Comparison of ENCODE assay signal across 8 mouse cellular contexts in the genomic region with DNA sequence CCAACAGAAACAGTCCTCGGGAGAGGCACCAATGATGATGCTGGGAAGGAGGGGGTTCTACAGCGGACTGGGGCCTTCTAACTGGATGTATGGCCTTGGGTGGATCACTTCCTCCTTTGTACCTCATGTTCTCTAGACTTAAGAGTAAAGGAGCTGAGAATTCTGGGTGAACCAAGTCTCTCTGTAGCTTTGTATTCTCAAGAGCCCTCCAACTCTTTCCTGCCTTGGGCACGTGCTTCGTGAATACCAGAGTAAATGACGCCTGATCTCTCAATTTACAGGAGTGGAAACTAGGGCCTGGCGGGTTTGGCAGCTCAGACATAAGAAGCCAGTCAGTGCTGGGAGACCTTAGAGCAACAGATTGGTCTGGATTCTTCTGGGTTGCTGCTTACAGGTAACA. TPM values are rescaled to one million over a fixed set of nuclear protein-coding genes. Genes with fewer than 3 reads are reported as not detected.
DNase-seq lines count a peak whose midpoint lies in the region; ATAC-seq and TF ChIP-seq lines count a peak whose summit lies in the region.

No protein-coding gene starts in this region.

- peak overlapping the region; percentile 74 for H3K9ac ChIP-seq in forebrain, embryonic 13.5 days
- peak overlapping the region; percentile 86 for H3K9ac ChIP-seq in liver, adult 2 months (ENCODE audit: low read depth, low read length)

- no peak for TF ChIP-seq CTCF in liver, adult 2 months (IDR thresholded peaks at IDR 0.05; ENCODE audit: low read depth, low read length)
- no peak for TF ChIP-seq CTCF in small intestine, adult 2 months (IDR thresholded peaks at IDR 0.05; ENCODE audit: extremely low read depth, insufficient read length, insufficient replicate concordance, low read depth, low read length)

- 34% methylated on average over 6 of the region's 6 CpGs for WGBS in forebrain, embryonic 13.5 days
- 55% methylated on average over 6 of the region's 6 CpGs for WGBS in liver, adult 2 months
- 19% methylated on average over 6 of the region's 6 CpGs for WGBS in small intestine, adult 2 months

- H3K9me3 ChIP-seq in forebrain, embryonic 13.5 days (replicated peaks): no peaks in the 10 kb centered on the region

- no peak overlapping the region for H3K27ac ChIP-seq in forebrain, embryonic 13.5 days
- peak overlapping the region; percentile 79; the same call in 1 of the 2 replicates for H3K27ac ChIP-seq in liver, adult 2 months (replicated peaks; ENCODE audit: insufficient read depth, low read depth, low read length)
- H3K27ac ChIP-seq in small intestine, adult 2 months (ENCODE audit: insufficient read depth, low read depth, low read length): peak overlapping the region; percentile 65; the same call in 1 of the 2 replicates

- H3K79me2 ChIP-seq in liver, adult 2 months (ENCODE audit: control insufficient read depth, insufficient read depth, low read length): peaks cover 4% of the 10 kb centered on the region; the same call in 1 of the 2 replicates

- H3K36me3 ChIP-seq in forebrain, embryonic 13.5 days (ENCODE audit: poor library complexity, severe bottlenecking): peaks cover 32% of the 10 kb centered on the region
- H3K36me3 ChIP-seq in liver, adult 2 months (ENCODE audit: control insufficient read depth, insufficient read depth, low read length): peaks cover 2% of the 10 kb centered on the region; the same call in 1 of the 2 replicates
- H3K36me3 ChIP-seq in small intestine, adult 2 months (ENCODE audit: control insufficient read depth, insufficient read depth, low read length): peaks cover 5% of the 10 kb centered on the region

- peak overlapping the region; percentile 82 for H3K4me3 ChIP-seq in forebrain, embryonic 13.5 days
- H3K4me3 ChIP-seq in liver, adult 2 months (ENCODE audit: insufficient read depth, low read depth, low read length): peak overlapping the region; percentile 79
- H3K4me3 ChIP-seq in small intestine, adult 2 months (ENCODE audit: low read depth, low read length): peak overlapping the region; percentile 80

- peak overlapping the region; percentile 86 for H3K4me2 ChIP-seq in forebrain, embryonic 13.5 days

- no peak for TF ChIP-seq POLR2A in liver, adult 2 months (IDR thresholded peaks at IDR 0.05; ENCODE audit: extremely low read depth, insufficient read depth, low read length)
- TF ChIP-seq POLR2A in small intestine, adult 2 months (IDR thresholded peaks at IDR 0.05; ENCODE audit: low read depth, low read length): no peak

- H3K4me1 ChIP-seq in forebrain, embryonic 13.5 days: peaks cover 33% of the 10 kb centered on the region
- H3K4me1 ChIP-seq in liver, adult 2 months (ENCODE audit: control insufficient read depth, insufficient read depth, low read length): peaks cover 7% of the 10 kb centered on the region
- H3K4me1 ChIP-seq in small intestine, adult 2 months (ENCODE audit: control insufficient read depth, insufficient read depth, insufficient read length, low read length): peaks cover 9% of the 10 kb centered on the region

- H3K27me3 ChIP-seq in forebrain, embryonic 13.5 days: no peaks in the 10 kb centered on the region
- H3K27me3 ChIP-seq in liver, adult 2 months (ENCODE audit: control insufficient read depth, insufficient read depth, low read length): no peaks in the 10 kb centered on the region
- H3K27me3 ChIP-seq in small intestine, adult 2 months (ENCODE audit: control insufficient read depth, insufficient read depth, low read length): no peaks in the 10 kb centered on the region

- no peak for ATAC-seq in forebrain, embryonic 13.5 days

- peak; percentile 31 for DNase-seq in kidney, adult 11 months
- DNase-seq in kidney, adult 8-10 months: no peak
- DNase-seq in NIH3T3 (ENCODE audit: low read depth): peak; percentile 50
- DNase-seq in liver, adult 2 months (ENCODE audit: extremely low read depth, low read depth, low spot score): no peak
- DNase-seq in right cerebral cortex, postnatal 14 days: no peak
- no peak for DNase-seq in cerebellum, postnatal 14 days

RNA-seq across cellular contexts. Expression of gene Chchd4, which starts 1.0 kb away (rescaled TPM):
- polyA plus RNA-seq in forebrain, embryonic 13.5 days (2015; fragmentation: Nextera tagmentation; extraction: Ambion mirVana): 27.3 and 30.7 TPM in 2 replicates
- 4.2 and 5.4 TPM in 2 replicates for total RNA-seq in liver, adult 2 months (2014; rRNA removed)
- 4.2 and 4.5 TPM in 2 replicates for polyA plus RNA-seq in liver, adult 2 months (2012; rRNA removed)
- polyA plus RNA-seq in small intestine, adult 2 months (2012; rRNA removed): 4.3 and 6.2 TPM in 2 replicates

RNA-seq across cellular contexts. Expression of gene Tmem43, which starts 1.2 kb away (rescaled TPM):
- 48.3 and 56.8 TPM in 2 replicates for polyA plus RNA-seq in forebrain, embryonic 13.5 days (2015; fragmentation: Nextera tagmentation; extraction: Ambion mirVana)
- total RNA-seq in liver, adult 2 months (2014; rRNA removed): 4.5 and 7.6 TPM in 2 replicates
- 8.2 and 9.4 TPM in 2 replicates for polyA plus RNA-seq in liver, adult 2 months (2012; rRNA removed)
- 12.6 and 38.8 TPM in 2 replicates for polyA plus RNA-seq in small intestine, adult 2 months (2012; rRNA removed)

RNA-seq across cellular contexts. Expression of gene Xpc, which starts 43.4 kb away (rescaled TPM):
- 18.6 and 20.5 TPM in 2 replicates for polyA plus RNA-seq in forebrain, embryonic 13.5 days (2015; fragmentation: Nextera tagmentation; extraction: Ambion mirVana)
- 12.4 and 12.6 TPM in 2 replicates for total RNA-seq in liver, adult 2 months (2014; rRNA removed)
- polyA plus RNA-seq in liver, adult 2 months (2012; rRNA removed): 4.5 and 5.6 TPM in 2 replicates
- polyA plus RNA-seq in small intestine, adult 2 months (2012; rRNA removed): 1.7 and 4.2 TPM in 2 replicates

RNA-seq across cellular contexts. Expression of gene Lsm3, which starts 43.4 kb away (rescaled TPM):
- polyA plus RNA-seq in forebrain, embryonic 13.5 days (2015; fragmentation: Nextera tagmentation; extraction: Ambion mirVana): 273 and 275 TPM in 2 replicates
- 11.5 and 19.6 TPM in 2 replicates for total RNA-seq in liver, adult 2 months (2014; rRNA removed)
- 3.2 and 3.5 TPM in 2 replicates for polyA plus RNA-seq in liver, adult 2 months (2012; rRNA removed)
- polyA plus RNA-seq in small intestine, adult 2 months (2012; rRNA removed): 7.7 and 12.5 TPM in 2 replicates

Comparison
In these comparisons a context has a peak if more than half of its experiments do, and no peak if none do; other contexts are left out.
1. DNase-seq: peak in kidney, adult 11 months (single experiment) and NIH3T3 (single experiment); none in kidney, adult 8-10 months (0 of 2), liver, adult 2 months (single experiment), right cerebral cortex, postnatal 14 days (single experiment) and cerebellum, postnatal 14 days (0 of 2).
2. Peak in every context shown above with its lines, with median percentiles within 50 percentile points of each other: H3K4me3 ChIP-seq.